Mouse (Mus musculus) frontal cortex, postnatal 10 days (tissue): Measurements from ENCODE around the gene S100a1.

ENCODE experiments used
- DNase-seq, 2 experiments: peaks; one replicate each; pipeline ENCODE4 v3.0.0; 2022; ENCODE audit warnings: low spot score in 2 of 2, mixed read lengths in 1 of 2

Gene S100a1

GRCm38 (mm10) chr3:90509747-90510123 is 4.5 kb downstream of the S100a1 start:
- DNase-seq: no peak

- DNase-seq: peak; percentile 97 to 100
These were observed 5.0 kb downstream of the S100a1 start, which contains the start of gene Chtop for GRCm38 (mm10) chr3:90508950-90509746. TSS of gene Chtop (minus strand) at chr3:90509498.

GRCm38 (mm10) chr3:90508287-90508949 is 5.8 kb downstream of the S100a1 start:
- DNase-seq: no peak

- no peak for DNase-seq
These were observed 7.8 kb downstream of the S100a1 start for GRCm38 (mm10) chr3:90506362-90506761.

- no peak for DNase-seq
These were observed 9.0 kb downstream of the S100a1 start for GRCm38 (mm10) chr3:90505216-90505615.

- DNase-seq: no peak
These were observed 10.7 kb downstream of the S100a1 start for GRCm38 (mm10) chr3:90503444-90503843.

GRCm38 (mm10) chr3:90497597-90497996 is 16.6 kb downstream of the S100a1 start:
- DNase-seq: no peak

- DNase-seq: no peak
These were observed 18.2 kb downstream of the S100a1 start for GRCm38 (mm10) chr3:90495850-90496525.

- no peak for DNase-seq
These were observed 20.2 kb downstream of the S100a1 start for GRCm38 (mm10) chr3:90493831-90494540.

- no peak for DNase-seq
These were observed 22.8 kb downstream of the S100a1 start for GRCm38 (mm10) chr3:90491350-90491749.

GRCm38 (mm10) chr3:90490696-90491256 is 23.4 kb downstream of the S100a1 start, which contains the start of gene Snapin:
TSS of gene Snapin (minus strand) at chr3:90491033.
- DNase-seq: peak; percentile 89 to 96

GRCm38 (mm10) chr3:90488576-90488975 is 25.6 kb downstream of the S100a1 start:
- DNase-seq: no peak

GRCm38 (mm10) chr3:90486998-90487397 is 27.2 kb downstream of the S100a1 start:
- no peak for DNase-seq

GRCm38 (mm10) chr3:90475831-90476611 is 38.2 kb downstream of the S100a1 start, which contains the start of gene Ilf2:
TSS of gene Ilf2 (plus strand) at chr3:90476126.
- DNase-seq: peak; percentile 96 to 97

- no peak for DNase-seq
These were observed 38.9 kb downstream of the S100a1 start for GRCm38 (mm10) chr3:90475151-90475830.

- no peak for DNase-seq
These were observed 42.0 kb downstream of the S100a1 start for GRCm38 (mm10) chr3:90472213-90472612.

- no peak for DNase-seq
These were observed 46.4 kb downstream of the S100a1 start for GRCm38 (mm10) chr3:90467618-90468300.

- peak in 1 of 2 experiments; percentile 43 for DNase-seq
These were observed 47.9 kb downstream of the S100a1 start for GRCm38 (mm10) chr3:90466311-90466766.

- no peak for DNase-seq
These were observed 48.4 kb downstream of the S100a1 start, which contains the start of gene Npr1 for GRCm38 (mm10) chr3:90465686-90466310. TSS of gene Npr1 (minus strand) at chr3:90465866.
